Mouse (Mus musculus): ENCODE measurements around the gene Zfp652.

Zfp652 gene

GRCm38 (mm10) chr11:95808448-95809011 is 96.1 kb downstream of the Zfp652 start:
- peak; percentile 14 for DNase-seq (ENCODE audit: low read depth, low spot score)

GRCm38 (mm10) chr11:95809603-95810002 is 97.1 kb downstream of the Zfp652 start:
- no peak for DNase-seq (ENCODE audit: low read depth, low spot score)

GRCm38 (mm10) chr11:95810828-95811227 is 98.4 kb downstream of the Zfp652 start:
- DNase-seq (ENCODE audit: low read depth, low spot score): no peak

- no peak for DNase-seq (ENCODE audit: low read depth, low spot score)
These were observed 99.3 kb downstream of the Zfp652 start for GRCm38 (mm10) chr11:95811741-95812140.

GRCm38 (mm10) chr11:95812224-95812623 is 99.8 kb downstream of the Zfp652 start:
- DNase-seq (ENCODE audit: low read depth, low spot score): no peak

GRCm38 (mm10) chr11:95814101-95814500 is 101.6 kb downstream of the Zfp652 start:
- no peak for DNase-seq (ENCODE audit: low read depth, low spot score)

GRCm38 (mm10) chr11:95814857-95815256 is 102.4 kb downstream of the Zfp652 start:
- no peak for DNase-seq (ENCODE audit: low read depth, low spot score)

GRCm38 (mm10) chr11:95815412-95815811 is 102.9 kb downstream of the Zfp652 start:
- DNase-seq (ENCODE audit: low read depth, low spot score): no peak

GRCm38 (mm10) chr11:95819138-95819537 is 106.7 kb downstream of the Zfp652 start:
- DNase-seq (ENCODE audit: low read depth, low spot score): no peak

- no peak for DNase-seq (ENCODE audit: low read depth, low spot score)
These were observed 109.0 kb downstream of the Zfp652 start for GRCm38 (mm10) chr11:95821511-95821910.

- no peak for DNase-seq (ENCODE audit: low read depth, low spot score)
These were observed 110.0 kb downstream of the Zfp652 start for GRCm38 (mm10) chr11:95822437-95822836.

- peak; percentile 30 for DNase-seq (ENCODE audit: low read depth, low spot score)
These were observed 111.8 kb downstream of the Zfp652 start, which contains the start of gene Phospho1 for GRCm38 (mm10) chr11:95824071-95824876. Gene Phospho1 (plus strand): TSS chr11:95824499.

- no peak for DNase-seq (ENCODE audit: low read depth, low spot score)
These were observed 112.4 kb downstream of the Zfp652 start for GRCm38 (mm10) chr11:95824877-95825243.

- DNase-seq (ENCODE audit: low read depth, low spot score): no peak
These were observed 113.2 kb downstream of the Zfp652 start for GRCm38 (mm10) chr11:95825625-95826024.

- DNase-seq (ENCODE audit: low read depth, low spot score): no peak
These were observed 114.1 kb downstream of the Zfp652 start for GRCm38 (mm10) chr11:95826317-95827167.

GRCm38 (mm10) chr11:95827168-95827447 is 114.6 kb downstream of the Zfp652 start:
- DNase-seq (ENCODE audit: low read depth, low spot score): no peak

GRCm38 (mm10) chr11:95827464-95828085 is 115.1 kb downstream of the Zfp652 start:
- peak; percentile 86 for DNase-seq (ENCODE audit: low read depth, low spot score)

GRCm38 (mm10) chr11:95828181-95828964 is 115.9 kb downstream of the Zfp652 start:
- peak; percentile 9 for DNase-seq (ENCODE audit: low read depth, low spot score)

GRCm38 (mm10) chr11:95829526-95830050 is 117.1 kb downstream of the Zfp652 start:
- no peak for DNase-seq (ENCODE audit: low read depth, low spot score)

- no peak for DNase-seq (ENCODE audit: low read depth, low spot score)
These were observed 118.2 kb downstream of the Zfp652 start for GRCm38 (mm10) chr11:95830411-95831275.
